Mouse (Mus musculus) ES-E14 (cell line): Measurements from ENCODE around the gene Ift172. TPM values are rescaled to one million over a fixed set of nuclear protein-coding genes. Genes with fewer than 3 reads are reported as not detected.

Experiments used
- DNase-seq: peaks from one replicate; pipeline ENCODE4 v3.0.0-alpha.2; 2013; ENCODE audit warnings: low read depth, low spot score
- H3K27ac ChIP-seq: 2 replicates; pipeline ENCODE4 v1.5.1; 2012; ENCODE audit warnings: low read depth, mild to moderate bottlenecking, low read length, moderate library complexity, mixed read lengths; ENCODE audit not compliant: poor library complexity, insufficient read depth, severe bottlenecking
- H3K36me3 ChIP-seq: 2 replicates; pipeline ENCODE4 v1.6.1; 2012; ENCODE audit warnings: mild to moderate bottlenecking, low read length, moderate library complexity, mixed read lengths; ENCODE audit not compliant: control insufficient read depth, poor library complexity, insufficient read depth, severe bottlenecking
- H3K4me1 ChIP-seq, 2 experiments: fragments of 150-350 bp in 1 of 2; sonication (generic) in 1 of 2; 2 replicates each; pipeline ENCODE4 v1.6.1; 2012; ENCODE audit warnings: low read length in 2 of 2, mild to moderate bottlenecking in 1 of 2, mixed read lengths in 1 of 2; ENCODE audit not compliant: control insufficient read depth in 2 of 2, insufficient read depth in 2 of 2, poor library complexity in 1 of 2
- H3K4me3 ChIP-seq, 2 experiments: fragments of 150-350 bp in 1 of 2; sonication (generic) in 1 of 2; 2 replicates each; pipeline ENCODE4 v1.5.1; 2012; ENCODE audit warnings: low read length in 2 of 2, low read depth in 1 of 2, mild to moderate bottlenecking in 1 of 2, mixed read lengths in 1 of 2; ENCODE audit not compliant: insufficient read depth in 1 of 2, poor library complexity in 1 of 2, severe bottlenecking in 1 of 2
- H3K9ac ChIP-seq: 2 replicates; pipeline ENCODE4 v1.6.1; 2012; ENCODE audit warnings: low read depth, mild to moderate bottlenecking, low read length, mixed read lengths; ENCODE audit not compliant: poor library complexity, insufficient read depth, severe bottlenecking
- H3K9me3 ChIP-seq: fragments of 150-350 bp; sonication (generic); 2 replicates; pipeline ENCODE4 v1.6.1; 2012; ENCODE audit warnings: low read depth, mild to moderate bottlenecking, low read length; ENCODE audit not compliant: control insufficient read depth, insufficient read depth
- CHD2 ChIP-seq: IDR thresholded peaks from 2 replicates; pipeline ENCODE4 v1.6.1; 2014; ENCODE audit warnings: mild to moderate bottlenecking, low read depth, low read length, inconsistent platforms
- HCFC1 ChIP-seq: IDR thresholded peaks from 2 replicates; pipeline ENCODE4 v1.6.1; 2012; ENCODE audit warnings: low read length, inconsistent platforms, borderline replicate concordance; ENCODE audit not compliant: insufficient read depth
- MAFK ChIP-seq: IDR thresholded peaks from 2 replicates; pipeline ENCODE4 v1.6.1; 2014; ENCODE audit warnings: mild to moderate bottlenecking, low read depth, low read length, inconsistent platforms; ENCODE audit not compliant: insufficient read depth
- ZC3H11A ChIP-seq: IDR thresholded peaks from 2 replicates; pipeline ENCODE4 v1.6.1; 2012; ENCODE audit warnings: low read depth, mild to moderate bottlenecking, inconsistent platforms, low read length, borderline replicate concordance
- ZNF384 ChIP-seq: IDR thresholded peaks from 2 replicates; pipeline ENCODE4 v1.6.1; 2012; ENCODE audit warnings: low read depth, low read length, inconsistent platforms
- in situ Hi-C, 2 experiments: fragments of 600-800 bp; cut with MboI; formaldehyde crosslinking; loops; one replicate each; pipeline ENCODE4 v1.15.1; 2025; ENCODE audit warnings: low sequenced_read_pairs in 2 of 2, inconsistent platforms in 1 of 2; ENCODE audit not compliant: unreplicated experiment in 2 of 2
- total RNA-seq: library from RNA; depleted of rRNA; stranded (reverse); fragments of 300-350 nt; gene quantifications from 2 replicates; pipeline ENCODE4 v1.2.3, GENCODE M21; 2012

The Ift172 gene
- total RNA-seq, 1 experiment: 26.9 TPM

- Histone ChIP-seq H3K9ac (no peak overlapping the region), H3K9me3 (no peaks in the 10 kb centered on the region), H3K4me1 (peaks cover 1 to 3% of the 10 kb centered on the region in 2 experiments; a peak in 1 of 4 replicates), H3K4me3 (no peak overlapping the region), H3K27ac (no peak overlapping the region), H3K36me3 (no peaks in the 10 kb centered on the region)
- in situ Hi-C loops: no loop called here
- TF ChIP-seq HCFC1: no peak
- DNase-seq: no peak
Observed at GRCm38 (mm10) chr5:31297981-31298380, 7.1 kb upstream of the Ift172 start.

GRCm38 (mm10) chr5:31297047-31297757 is 6.3 kb upstream of the Ift172 start, which contains the start of gene Gckr:
Gckr (plus strand) TSS chr5:31297443.
- Histone ChIP-seq H3K9ac (no peak within 1 kb of the TSS), H3K27ac (no peak within 1 kb of the TSS)
- TF ChIP-seq ZNF384: no peak
- no peak for TF ChIP-seq MAFK
- no peak for TF ChIP-seq ZC3H11A
- no peak for TF ChIP-seq CHD2
- TF ChIP-seq HCFC1: no peak

GRCm38 (mm10) chr5:31295606-31296141 is 4.8 kb upstream of the Ift172 start, which contains the start of gene Fndc4:
Fndc4 (minus strand) TSS chr5:31296080.
- H3K36me3 ChIP-seq: no peaks in the 10 kb centered on the region
- no peak within 1 kb of the TSS for H3K27ac ChIP-seq
- in situ Hi-C loops: no loop called here

More at GRCm38 (mm10) chr5:31297047-31297757, 6.3 kb upstream of the Ift172 start, which contains the start of gene Gckr:
- in situ Hi-C loops: no loop called here
- no peak for DNase-seq
- H3K4me3 ChIP-seq: no peak within 1 kb of the TSS
- no peaks in the 10 kb centered on the region for H3K36me3 ChIP-seq
- no peaks in the 10 kb centered on the region for H3K9me3 ChIP-seq
- H3K4me1 ChIP-seq: peaks cover 1 to 3% of the 10 kb centered on the region in 2 experiments; a peak in 1 of 4 replicates

GRCm38 (mm10) chr5:31294964-31295605 is 4.2 kb upstream of the Ift172 start:
- in situ Hi-C loops: no loop called here
- H3K9me3 ChIP-seq: no peaks in the 10 kb centered on the region
- H3K27ac ChIP-seq: no peak overlapping the region
- no peak for TF ChIP-seq CHD2
- TF ChIP-seq HCFC1: no peak
- no peak for TF ChIP-seq ZC3H11A
- no peak for TF ChIP-seq MAFK
- no peak for TF ChIP-seq ZNF384
- peak overlapping the region; percentile 76 to 93 for H3K4me3 ChIP-seq
- H3K36me3 ChIP-seq: no peaks in the 10 kb centered on the region
- peaks cover 4% of the 10 kb centered on the region in 2 experiments; a peak in 1 of 4 replicates for H3K4me1 ChIP-seq
- no peak for DNase-seq
- peak overlapping the region; percentile 77 for H3K9ac ChIP-seq

More at GRCm38 (mm10) chr5:31295606-31296141, 4.8 kb upstream of the Ift172 start, which contains the start of gene Fndc4:
- Histone ChIP-seq H3K4me1 (peaks cover 1 to 3% of the 10 kb centered on the region in 2 experiments; a peak in 1 of 4 replicates), H3K9ac (peak within 1 kb of the TSS; percentile 77), H3K9me3 (no peaks in the 10 kb centered on the region), H3K4me3 (peak within 1 kb of the TSS; percentile 76 to 93)
- TF ChIP-seq ZC3H11A: no peak
- TF ChIP-seq ZNF384: no peak
- TF ChIP-seq CHD2: no peak
- no peak for TF ChIP-seq HCFC1
- TF ChIP-seq MAFK: no peak
- no peak for DNase-seq
